In the genomic region with DNA sequence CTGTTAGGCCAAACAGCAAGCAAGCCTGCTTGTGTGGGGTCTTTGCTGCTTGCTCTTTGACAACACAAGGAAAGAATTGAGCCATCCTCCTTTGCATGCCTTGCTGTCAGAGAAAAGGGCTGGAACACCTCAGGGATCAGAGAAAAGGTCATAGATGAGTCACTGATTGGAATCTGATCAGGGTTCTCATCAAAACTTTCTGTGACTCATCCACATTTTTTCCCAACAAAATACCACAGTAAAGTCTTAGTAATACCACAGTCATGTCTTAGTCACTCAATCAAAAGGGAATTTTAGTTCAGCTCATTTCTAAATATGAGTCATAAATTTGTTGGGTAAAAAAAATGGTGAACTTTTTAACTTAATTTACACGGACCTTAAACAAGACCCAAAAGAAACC, we compare ENCODE assay signal across 20 mouse cellular contexts.
DNase-seq lines count a peak whose midpoint lies in the region; TF ChIP-seq lines count a peak whose summit lies in the region.
"Had no signal": no experiment of that assay in that cellular context is flagged by ENCODE, and none has a peak within 500 bp of the region (broad histone marks: within the 10 kb centered on the region; RNA-seq: fewer than 3 reads in every experiment).

No protein-coding gene starts in this region.

- DNase-seq in layer of hippocampus, adult 2 months (ENCODE audit: low spot score in 2 of 2) = no peak
- no peak for DNase-seq in layer of hippocampus, adult 11-12 months (ENCODE audit: low spot score)
- peak; percentile 96 for DNase-seq in Muller cell, postnatal 12 days (ENCODE audit: inconsistent ontology term)
- DNase-seq in brain, adult 2 months (ENCODE audit: low read depth, low spot score) = peak; percentile 58
- peak; percentile 25 for DNase-seq in skeletal muscle tissue, adult 2 months (ENCODE audit: low read depth, low spot score)
- DNase-seq in right cerebral cortex, postnatal 25 days = no peak
- no peak for DNase-seq in kidney, adult 11 months
- no peak for DNase-seq in left cerebral cortex, adult 11 months (ENCODE audit: low spot score)
- DNase-seq: adrenal gland, adult 8-10 months; cerebellum, adult 11-12 months; cerebellum, adult 9-10 months; cerebellum, postnatal 25 days; gastrocnemius, adult 2 months; gastrocnemius, postnatal 25 days; heart, postnatal 36 days; kidney, adult 18-20 months had no signal

- no peak for TF ChIP-seq CTCF in layer of hippocampus, adult 2 months (conservative IDR thresholded peaks at IDR 0.05)

- 0 out of 2 replicates have a peak overlapping the region, but pooled peaks have one; percentile 29 for H3K27ac ChIP-seq in layer of hippocampus, adult 2 months
- H3K27ac ChIP-seq: embryonic facial prominence, embryonic 10.5 days; forebrain, embryonic 12.5 days; gastrocnemius, adult 2 months; heart, embryonic 13.5 days; hindbrain, postnatal 0 days had no signal

- H3K4me3 ChIP-seq in layer of hippocampus, adult 2 months = no peak overlapping the region
- H3K4me3 ChIP-seq: embryonic facial prominence, embryonic 10.5 days; forebrain, embryonic 12.5 days; gastrocnemius, adult 2 months; heart, embryonic 13.5 days had no signal

Comparison
In these comparisons a context has a peak if more than half of its experiments do, and no peak if none do; other contexts are left out.
1. DNase-seq: peak in Muller cell, postnatal 12 days (single experiment), brain, adult 2 months (single experiment) and skeletal muscle tissue, adult 2 months (single experiment); none in layer of hippocampus, adult 2 months (0 of 2), layer of hippocampus, adult 11-12 months (single experiment), right cerebral cortex, postnatal 25 days (single experiment), kidney, adult 11 months (single experiment) and left cerebral cortex, adult 11 months (single experiment).